In the genomic region with DNA sequence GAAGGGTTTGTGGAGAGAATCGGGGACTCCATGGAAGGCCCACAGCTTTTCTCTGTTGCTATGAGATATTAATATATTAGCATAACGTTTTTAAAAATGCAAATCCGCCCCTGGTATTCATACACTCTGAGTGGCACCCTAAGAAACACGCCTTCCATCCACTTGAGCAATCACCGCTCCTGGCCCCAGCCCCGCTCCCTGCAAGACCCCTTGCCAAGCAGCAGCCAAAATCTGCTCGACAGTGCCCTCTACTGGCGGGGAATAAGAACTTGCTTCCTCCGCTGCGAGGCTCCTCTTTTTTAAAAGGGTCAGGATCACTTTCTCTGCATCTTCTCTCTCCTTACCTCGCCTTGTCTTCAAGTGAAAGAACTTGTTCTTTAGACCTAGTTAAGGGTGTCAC, we compare ENCODE assay signal across 8 mouse cellular contexts.
DNase-seq lines count a peak whose midpoint lies in the region; ATAC-seq and TF ChIP-seq lines count a peak whose summit lies in the region.

No protein-coding gene starts in this region.

- peak; percentile 66 for ATAC-seq in hindbrain, embryonic 15.5 days (ENCODE audit: low FRiP score, low read depth)
- peak; percentile 77 for ATAC-seq in midbrain, embryonic 12.5 days (ENCODE audit: low FRiP score, low read depth)
- no peak for ATAC-seq in inflammation-experienced regulatory T-cells, adult 6 months

- H3K27me3 ChIP-seq in hindbrain, embryonic 15.5 days: no peaks in the 10 kb centered on the region
- H3K27me3 ChIP-seq in limb, embryonic 10.5 days (ENCODE audit: low read depth, poor library complexity, severe bottlenecking): 0 out of 2 replicates have a peak, but pooled peaks cover 5% of the 10 kb centered on the region
- H3K27me3 ChIP-seq in midbrain, embryonic 12.5 days: peaks cover 5% of the 10 kb centered on the region
- H3K27me3 ChIP-seq in spleen, adult 2 months (ENCODE audit: control insufficient read depth, insufficient read depth, low read length): no peaks in the 10 kb centered on the region

- no peaks in the 10 kb centered on the region for H3K36me3 ChIP-seq in hindbrain, embryonic 15.5 days
- H3K36me3 ChIP-seq in limb, embryonic 10.5 days: no peaks in the 10 kb centered on the region
- H3K36me3 ChIP-seq in midbrain, embryonic 12.5 days: no peaks in the 10 kb centered on the region
- no peaks in the 10 kb centered on the region for H3K36me3 ChIP-seq in spleen, adult 2 months (ENCODE audit: control insufficient read depth, insufficient read depth, low read length)

- peak; percentile 71; the same call in 1 of the 2 replicates for TF ChIP-seq CTCF in spleen, adult 2 months (IDR thresholded peaks at IDR 0.05; ENCODE audit: extremely low read depth, insufficient read depth, insufficient read length, insufficient replicate concordance)

- peaks cover 23% of the 10 kb centered on the region for H3K4me1 ChIP-seq in hindbrain, embryonic 15.5 days (replicated peaks)
- peaks cover 77% of the 10 kb centered on the region for H3K4me1 ChIP-seq in limb, embryonic 10.5 days
- peaks cover 22% of the 10 kb centered on the region for H3K4me1 ChIP-seq in midbrain, embryonic 12.5 days
- H3K4me1 ChIP-seq in spleen, adult 2 months (ENCODE audit: control insufficient read depth, insufficient read depth, insufficient read length): no peaks in the 10 kb centered on the region

- no peak for TF ChIP-seq POLR2A in spleen, adult 2 months (IDR thresholded peaks at IDR 0.05; ENCODE audit: low read depth, low read length)

- WGBS in hindbrain, embryonic 15.5 days: 11% methylated on average over 11 of the region's 11 CpGs
- WGBS in limb, embryonic 10.5 days: 10% methylated on average over 11 of the region's 11 CpGs
- 10% methylated on average over 11 of the region's 11 CpGs for WGBS in midbrain, embryonic 12.5 days
- WGBS in spleen, adult 2 months: 21% methylated on average over 11 of the region's 11 CpGs

- no peak overlapping the region for H3K9ac ChIP-seq in hindbrain, embryonic 15.5 days
- H3K9ac ChIP-seq in midbrain, embryonic 12.5 days (replicated peaks): no peak overlapping the region

- no peak overlapping the region for H3K4me3 ChIP-seq in hindbrain, embryonic 15.5 days
- H3K4me3 ChIP-seq in limb, embryonic 10.5 days: peak overlapping the region; percentile 50
- no peak overlapping the region for H3K4me3 ChIP-seq in midbrain, embryonic 12.5 days
- H3K4me3 ChIP-seq in spleen, adult 2 months (ENCODE audit: extremely low read depth, insufficient read depth, insufficient read length): no peak overlapping the region

- peak; percentile 78 for DNase-seq in ZHBTc4 (ENCODE audit: low read depth, low spot score)
- DNase-seq in cerebellum, postnatal 25 days: peak; percentile 75 to 84
- DNase-seq in gastrocnemius, adult 18-20 months (ENCODE audit: low spot score): peak; percentile 54
- peak; percentile 96 for DNase-seq in limb, embryonic 10.5 days (ENCODE audit: low spot score)
- DNase-seq in spleen, adult 2 months (ENCODE audit: low read depth in 1 of 2, low spot score in 2 of 2): peak; percentile 30 to 66

- H3K4me2 ChIP-seq in hindbrain, embryonic 15.5 days: no peak overlapping the region; the same call in 1 of the 2 replicates
- no peak overlapping the region for H3K4me2 ChIP-seq in midbrain, embryonic 12.5 days (replicated peaks)

- no peaks in the 10 kb centered on the region for H3K9me3 ChIP-seq in hindbrain, embryonic 15.5 days
- no peaks in the 10 kb centered on the region for H3K9me3 ChIP-seq in limb, embryonic 10.5 days (replicated peaks)
- no peaks in the 10 kb centered on the region for H3K9me3 ChIP-seq in midbrain, embryonic 12.5 days

- H3K27ac ChIP-seq in hindbrain, embryonic 15.5 days (replicated peaks): no peak overlapping the region
- peak overlapping the region; percentile 87 for H3K27ac ChIP-seq in limb, embryonic 10.5 days
- H3K27ac ChIP-seq in midbrain, embryonic 12.5 days (replicated peaks): no peak overlapping the region
- no peak overlapping the region for H3K27ac ChIP-seq in spleen, adult 2 months (ENCODE audit: insufficient read depth, low read length)
